Mouse (Mus musculus) lung, postnatal 0 days (tissue): ENCODE data around the gene Nat14. TPM values are rescaled to one million over a fixed set of nuclear protein-coding genes. Genes with fewer than 3 reads are reported as not detected.
"Not testable (repeated sequence)": the region's sequence is repeated elsewhere in the genome, so short reads cannot be mapped to it uniquely, and the experiment has no call there.

Experiments
- ATAC-seq: fragments of 200-750 bp; cut with Nextera tagmentation; 2 replicates; pipeline ENCODE4 v1.8.0; 2017; ENCODE audit warnings: moderate library complexity
- DNase-seq: peaks from one replicate; pipeline ENCODE4 v3.0.0-alpha.2; 2016; ENCODE audit warnings: low spot score
- H3K27ac ChIP-seq: fragments of 300-500 bp; sonication (generic); 2 replicates; pipeline ENCODE4 v1.5.1; 2014; ENCODE audit warnings: antibody characterized with exemption, mild to moderate bottlenecking, low read length, mixed read lengths
- H3K27me3 ChIP-seq: fragments of 300-500 bp; sonication (generic); replicated peaks from 2 replicates; pipeline ENCODE4 v1.6.1; 2014; ENCODE audit warnings: low read length, mixed read lengths; ENCODE audit not compliant: insufficient read depth
- H3K36me3 ChIP-seq: fragments of 300-500 bp; sonication (generic); 2 replicates; pipeline ENCODE4 v1.6.1; 2014; ENCODE audit warnings: low read length, mixed read lengths; ENCODE audit not compliant: insufficient read depth
- H3K4me1 ChIP-seq: fragments of 300-500 bp; sonication (generic); 2 replicates; pipeline ENCODE4 v1.6.1; 2014; ENCODE audit warnings: antibody characterized with exemption, low read depth, low read length, mixed read lengths; ENCODE audit not compliant: insufficient read depth
- H3K4me2 ChIP-seq: fragments of 300-500 bp; sonication (generic); replicated peaks from 2 replicates; pipeline ENCODE4 v1.6.1; 2014; ENCODE audit warnings: low read depth, mild to moderate bottlenecking, low read length, moderate library complexity, mixed read lengths
- H3K4me3 ChIP-seq: fragments of 300-500 bp; sonication (generic); 2 replicates; pipeline ENCODE4 v1.5.1; 2014; ENCODE audit warnings: low read depth, low read length
- H3K9ac ChIP-seq: fragments of 300-500 bp; sonication (generic); replicated peaks from 2 replicates; pipeline ENCODE4 v1.6.1; 2014; ENCODE audit warnings: low read depth, mild to moderate bottlenecking
- H3K9me3 ChIP-seq: fragments of 300-500 bp; sonication (generic); 2 replicates; pipeline ENCODE4 v1.6.1; 2016; ENCODE audit warnings: low read length, mixed read lengths
- CTCF ChIP-seq: IDR thresholded peaks from 2 replicates; pipeline ENCODE4 v1.5.1; 2016; ENCODE audit warnings: antibody characterized with exemption, mild to moderate bottlenecking
- EP300 ChIP-seq: IDR thresholded peaks from 2 replicates; pipeline ENCODE4 v1.6.1; 2016; ENCODE audit warnings: antibody characterized with exemption, mild to moderate bottlenecking, control low read depth
- WGBS: fragments of 180-500 bp; shearing (Covaris S2); extraction: QIAGEN DNeasy Blood & Tissue Kit; methylation state at CpG from one replicate; pipeline ENCODE4 v1.1.7; 2014; 5-methylcytosine and 5-hydroxymethylcytosine counted together
- polyA plus RNA-seq: library from polyadenylated mRNA; unstranded; fragments of >200 nt; fragmentation: Nextera tagmentation; extraction: Ambion mirVana; gene quantifications from 2 replicates; pipeline ENCODE4 v1.2.1, GENCODE M21; 2015

The Nat14 gene
- polyA plus RNA-seq, result 1.1 and 2.3 TPM in 2 replicates

GRCm38 (mm10) chr7:4921824-4922482 is at the start of gene Nat14:
Gene Nat14 (plus strand): TSS chr7:4922028.
- TF ChIP-seq EP300 (no peak), CTCF (no peak)
- WGBS, result 33% methylated on average over 8 of the region's 8 CpGs
- 0 out of 2 replicates have a peak, but pooled peaks cover 3% of the 10 kb centered on the region for H3K27me3 ChIP-seq
- no peak within 1 kb of the TSS for H3K9ac ChIP-seq
- H3K4me3 ChIP-seq, result peak within 1 kb of the TSS; percentile 12; the same call in 1 of the 2 replicates
- H3K4me2 ChIP-seq, result peak within 1 kb of the TSS; percentile 48
- peak within 1 kb of the TSS; percentile 40; the same call in 1 of the 2 replicates for H3K27ac ChIP-seq
- peaks cover 24% of the 10 kb centered on the region for H3K36me3 ChIP-seq
- no peak for DNase-seq
- peaks cover 19% of the 10 kb centered on the region for H3K4me1 ChIP-seq
- H3K9me3 ChIP-seq, result no peaks in the 10 kb centered on the region
- no peak for ATAC-seq

DNA sequence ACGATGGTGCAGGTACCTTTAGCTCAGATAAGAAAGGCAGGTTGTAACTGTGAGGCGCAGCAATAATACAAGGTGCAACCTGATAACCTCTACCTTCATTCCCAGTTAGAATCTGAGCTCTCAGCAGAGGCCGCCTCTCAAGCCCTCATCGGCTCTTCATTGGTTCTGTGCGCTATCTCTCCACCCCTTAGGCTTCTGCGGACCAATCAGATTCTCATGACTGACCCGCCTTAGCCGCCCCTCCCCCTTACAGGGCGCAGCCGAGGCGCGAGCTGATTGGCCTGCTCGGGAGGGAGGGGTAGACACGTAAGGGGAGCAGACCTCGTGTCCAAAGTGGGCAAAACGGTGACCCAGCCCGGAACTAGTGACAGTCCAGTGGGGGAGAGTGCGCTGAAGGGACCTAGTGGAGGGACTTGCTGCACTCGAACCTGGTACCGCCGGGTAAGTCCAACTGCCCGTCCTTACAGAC is 45.0 kb upstream of the Nat14 start, which contains the start of gene Isoc2a:
Gene Isoc2a, plus strand, starts transcription at position 401 of the 469 bp plus-strand sequence.
- peak within 1 kb of the TSS; percentile 75 for H3K4me2 ChIP-seq
- H3K27ac ChIP-seq, result peak within 1 kb of the TSS; percentile 84
- no peaks in the 10 kb centered on the region for H3K9me3 ChIP-seq
- WGBS, result 1% methylated on average over 22 of the region's 22 CpGs
- H3K4me1 ChIP-seq, result peaks cover 5% of the 10 kb centered on the region; the same call in 1 of the 2 replicates
- ATAC-seq, result peak; percentile 100
- H3K36me3 ChIP-seq, result no peaks in the 10 kb centered on the region
- TF ChIP-seq EP300 (peak; percentile 73), CTCF (no peak)
- DNase-seq, result peak; percentile 99
- H3K9ac ChIP-seq, result peak within 1 kb of the TSS; percentile 64
- H3K4me3 ChIP-seq, result peak within 1 kb of the TSS; percentile 54
- no peaks in the 10 kb centered on the region for H3K27me3 ChIP-seq

DNA sequence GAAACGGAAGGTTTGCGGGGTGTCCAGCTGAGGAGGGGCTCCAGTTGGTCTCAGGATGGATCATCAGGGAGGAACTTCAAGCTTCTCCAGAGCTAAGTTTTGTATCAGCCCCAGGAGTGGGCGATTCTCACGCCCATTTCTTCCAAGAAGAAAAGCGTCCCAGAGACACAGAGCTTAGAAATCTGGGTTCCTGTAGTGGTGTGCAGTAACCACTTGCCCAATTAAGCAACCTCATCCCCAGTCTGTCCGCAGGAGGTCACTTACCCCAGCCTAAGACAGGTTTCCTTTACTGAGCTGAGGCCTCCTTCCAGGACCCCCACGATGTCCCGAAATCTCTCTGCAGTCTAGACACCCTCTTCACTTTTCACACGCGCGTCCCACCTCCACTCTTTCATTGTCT is 44.6 kb upstream of the Nat14 start:
- Histone ChIP-seq H3K4me3 (peak overlapping the region; percentile 54), H3K9ac (peak overlapping the region; percentile 64), H3K4me1 (peaks cover 5% of the 10 kb centered on the region; the same call in 1 of the 2 replicates), H3K27me3 (no peaks in the 10 kb centered on the region), H3K27ac (peak overlapping the region; percentile 84), H3K4me2 (peak overlapping the region; percentile 75), H3K9me3 (no peaks in the 10 kb centered on the region), H3K36me3 (no peaks in the 10 kb centered on the region)
- DNase-seq (peak; percentile 27), ATAC-seq (peak; percentile 27)
- TF ChIP-seq EP300, result no peak
- TF ChIP-seq CTCF, result no peak
- WGBS, result 4% methylated on average over 11 of the region's 11 CpGs

DNA sequence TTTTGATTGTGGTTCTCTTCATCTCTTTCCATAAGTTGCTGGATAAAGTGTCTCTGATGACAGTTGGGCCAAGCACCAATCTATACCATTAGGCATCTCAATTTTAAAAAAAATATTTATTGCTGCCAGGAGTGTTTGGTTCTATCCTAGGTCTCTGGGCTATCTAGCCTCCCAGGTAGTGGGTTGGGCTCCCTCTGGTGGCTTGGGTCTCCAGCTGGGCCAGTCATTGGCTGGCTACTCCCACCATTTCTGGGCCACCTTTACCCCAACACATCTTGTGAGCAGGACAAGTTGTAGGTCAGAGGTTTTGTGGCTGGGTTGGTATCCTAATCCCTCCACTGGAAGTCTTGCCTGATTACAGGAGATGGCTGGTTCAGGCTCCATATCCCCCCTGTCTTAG is 43.6 kb upstream of the Nat14 start:
- no peak overlapping the region for H3K4me3 ChIP-seq
- H3K9me3 ChIP-seq, result no peaks in the 10 kb centered on the region
- peak overlapping the region; percentile 75; the same call in 1 of the 2 replicates for H3K4me2 ChIP-seq
- no peak for TF ChIP-seq EP300
- peak; percentile 49 for TF ChIP-seq CTCF
- no peak overlapping the region for H3K27ac ChIP-seq
- H3K4me1 ChIP-seq, result peaks cover 5% of the 10 kb centered on the region; the same call in 1 of the 2 replicates
- no peak for ATAC-seq
- H3K27me3 ChIP-seq, result no peaks in the 10 kb centered on the region
- DNase-seq, result no peak
- no peak overlapping the region for H3K9ac ChIP-seq
- H3K36me3 ChIP-seq, result no peaks in the 10 kb centered on the region

GRCm38 (mm10) chr7:4879036-4879435 is 42.8 kb upstream of the Nat14 start:
- not testable (repeated sequence) for H3K9me3 ChIP-seq, DNase-seq, H3K4me2 ChIP-seq, H3K4me3 ChIP-seq, H3K27ac ChIP-seq, ATAC-seq, H3K4me1 ChIP-seq, H3K9ac ChIP-seq, H3K27me3 ChIP-seq, H3K36me3 ChIP-seq
- WGBS, result 59% methylated on average over 1 of the region's 1 CpGs

DNA sequence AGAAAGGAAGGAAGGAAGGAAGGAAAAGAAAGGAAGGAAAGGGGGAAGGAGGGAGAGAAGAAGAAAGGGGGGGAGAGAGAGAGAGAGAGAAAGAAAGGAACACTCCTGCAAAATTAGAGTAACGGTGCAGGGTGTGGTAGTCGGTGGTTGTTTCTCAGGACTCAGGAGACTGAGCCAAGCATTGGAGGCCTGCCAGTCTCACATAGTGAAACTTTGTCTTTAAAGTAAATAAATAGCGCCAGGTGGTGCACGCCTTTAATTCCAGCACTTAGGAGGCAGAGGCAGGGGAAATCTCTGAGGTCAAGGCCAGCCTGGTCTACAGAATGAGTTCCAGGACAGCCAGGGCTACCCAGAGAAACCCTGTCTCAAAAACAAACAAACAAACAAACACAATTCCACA is 35.1 kb upstream of the Nat14 start:
- Histone ChIP-seq H3K9me3 (no peaks in the 10 kb centered on the region), H3K9ac (no peak overlapping the region), H3K4me2 (no peak overlapping the region), H3K27ac (no peak overlapping the region), H3K36me3 (no peaks in the 10 kb centered on the region), H3K27me3 (no peaks in the 10 kb centered on the region), H3K4me1 (no peaks in the 10 kb centered on the region), H3K4me3 (no peak overlapping the region)
- ATAC-seq (no peak), DNase-seq (no peak)
- whole genome bisulfite sequencing, result 22% methylated on average over 4 of the region's 4 CpGs
- no peak for TF ChIP-seq EP300
